Mouse (Mus musculus): ENCODE data around the gene Atp2c2.

Atp2c2 gene

GRCm38 (mm10) chr8:119702965-119703364 lies 3.2 kb downstream of the Atp2c2 start:
- DNase-seq (ENCODE audit: low spot score) = no peak

DNA sequence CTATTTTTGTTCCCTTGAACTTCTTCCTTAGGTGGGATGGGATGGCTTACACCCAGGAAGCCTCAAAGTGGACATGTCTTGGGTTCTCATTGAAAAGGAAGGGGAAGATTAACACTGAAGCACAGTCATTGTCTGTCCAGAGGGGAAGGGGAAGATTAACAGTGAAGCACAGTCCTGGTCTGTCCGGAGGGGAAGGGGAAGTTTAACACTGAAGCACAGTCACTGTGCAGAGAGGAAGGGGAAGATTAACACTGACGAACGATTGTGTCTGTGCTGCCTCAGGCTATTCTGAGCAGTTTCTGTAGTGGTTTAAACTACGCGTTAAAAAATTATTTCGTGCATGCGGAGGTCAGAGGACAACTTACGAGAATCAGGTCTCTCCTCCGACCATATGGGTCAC lies 7.3 kb downstream of the Atp2c2 start:
- DNase-seq (ENCODE audit: low spot score) = no peak

DNA sequence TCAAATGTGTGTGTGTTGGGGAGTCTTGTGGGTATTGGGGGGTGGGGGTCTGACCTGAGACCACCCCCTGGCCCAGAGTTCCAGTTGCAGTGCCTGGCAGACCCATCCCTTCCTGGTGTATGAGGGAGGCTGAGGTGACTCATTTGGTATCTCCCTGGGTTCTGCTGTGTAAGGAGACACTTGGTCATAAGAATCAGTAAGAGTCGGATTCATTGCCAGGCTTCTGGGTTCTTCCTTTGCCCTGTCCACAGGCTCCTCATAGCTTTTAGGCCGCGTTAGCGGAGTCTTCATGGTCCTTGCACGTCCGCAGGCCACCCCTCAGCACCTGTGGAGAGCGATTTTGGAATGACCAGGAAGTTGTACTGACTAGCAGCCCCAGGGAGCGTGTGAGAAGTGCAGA lies 8.7 kb downstream of the Atp2c2 start:
- DNase-seq (ENCODE audit: low spot score) = no peak

DNA sequence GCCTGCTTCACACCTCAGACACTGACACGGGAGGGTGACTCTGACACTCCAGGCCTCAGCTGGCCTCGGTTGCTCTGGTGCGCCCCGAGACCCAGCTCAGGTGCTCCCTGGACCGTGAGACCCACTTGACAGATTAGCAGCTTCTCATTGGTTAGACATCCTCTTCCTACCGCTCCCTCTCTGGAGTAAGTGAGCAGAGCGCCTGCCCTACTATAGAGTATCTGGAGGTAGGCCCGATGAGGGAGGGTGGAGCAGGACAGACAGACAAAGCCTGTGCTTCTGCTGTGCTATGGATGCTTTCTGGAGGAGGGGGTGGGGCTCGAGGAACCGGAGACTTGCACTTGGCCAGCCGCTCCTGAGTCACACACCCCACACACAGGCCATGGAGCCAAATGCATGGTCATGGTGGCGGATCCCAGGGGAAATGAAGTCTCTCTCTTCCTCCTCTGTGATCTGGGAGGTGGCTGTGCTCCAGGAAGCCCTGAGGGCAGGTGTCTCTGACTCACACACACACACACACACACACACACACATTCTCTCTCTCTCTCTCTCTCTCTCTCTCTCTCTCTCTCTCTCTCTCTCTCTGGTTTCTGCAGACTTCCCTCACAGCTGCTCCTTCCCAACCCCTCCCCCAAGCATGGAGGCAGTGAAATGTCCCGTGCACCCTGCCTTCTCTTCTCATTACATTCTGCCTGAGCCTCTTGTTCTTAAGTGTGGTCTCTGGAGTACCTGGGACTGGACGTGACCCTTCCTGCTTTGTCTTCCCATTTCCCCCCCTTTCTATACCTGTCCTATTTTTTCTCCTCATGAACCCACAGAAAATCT lies 9.3 kb downstream of the Atp2c2 start:
- DNase-seq (ENCODE audit: low spot score) = no peak

DNA sequence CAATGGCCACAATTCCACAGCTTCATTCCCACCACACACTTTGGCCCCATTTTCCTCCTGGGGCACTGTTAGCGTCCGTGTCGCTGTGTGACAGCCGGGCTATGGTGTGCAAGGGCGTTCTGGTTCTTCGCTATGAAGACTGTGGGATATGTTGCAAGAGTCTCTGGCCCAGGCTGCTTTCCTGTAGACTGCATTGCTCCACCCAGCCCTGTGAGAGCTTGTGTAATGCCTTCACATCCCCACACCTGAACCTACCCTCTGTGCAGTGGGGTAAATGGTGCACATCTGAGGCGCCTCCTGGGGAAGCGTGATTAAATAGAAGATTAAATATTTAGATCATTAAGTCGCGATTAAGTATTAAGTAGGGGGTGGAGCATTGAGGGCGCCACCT lies 9.9 kb downstream of the Atp2c2 start:
- no peak for DNase-seq (ENCODE audit: low spot score)

- no peak for DNase-seq (ENCODE audit: low spot score)
These were observed 12.4 kb downstream of the Atp2c2 start for GRCm38 (mm10) chr8:119712226-119712625.

DNA sequence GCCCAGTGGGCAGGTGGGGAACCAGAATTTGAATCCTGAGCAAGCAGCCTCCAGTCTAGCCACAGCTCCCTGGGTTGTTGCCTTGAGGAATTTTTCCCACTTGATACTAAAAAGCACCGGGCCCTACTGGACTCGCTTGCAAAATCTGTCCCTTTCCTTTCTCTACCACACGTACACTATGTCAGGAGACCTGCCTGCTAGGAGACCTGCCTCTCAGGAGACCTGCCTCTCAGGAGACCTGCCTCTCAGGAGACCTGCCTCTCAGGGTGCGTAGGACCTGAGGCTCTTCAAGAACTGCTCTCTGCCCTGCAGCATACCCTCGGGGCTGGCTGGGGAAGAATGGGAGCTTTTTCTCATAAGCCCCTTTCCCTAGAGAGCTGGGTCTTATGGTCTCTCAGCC lies 13.6 kb downstream of the Atp2c2 start:
- no peak for DNase-seq (ENCODE audit: low spot score)

- no peak for DNase-seq (ENCODE audit: low spot score)
These were observed 15.4 kb downstream of the Atp2c2 start for GRCm38 (mm10) chr8:119715221-119715620.

- DNase-seq (ENCODE audit: low spot score) = no peak
These were observed 17.0 kb downstream of the Atp2c2 start for GRCm38 (mm10) chr8:119716730-119717299.

- DNase-seq (ENCODE audit: low spot score) = no peak
These were observed 18.0 kb downstream of the Atp2c2 start for GRCm38 (mm10) chr8:119717765-119718164.

DNA sequence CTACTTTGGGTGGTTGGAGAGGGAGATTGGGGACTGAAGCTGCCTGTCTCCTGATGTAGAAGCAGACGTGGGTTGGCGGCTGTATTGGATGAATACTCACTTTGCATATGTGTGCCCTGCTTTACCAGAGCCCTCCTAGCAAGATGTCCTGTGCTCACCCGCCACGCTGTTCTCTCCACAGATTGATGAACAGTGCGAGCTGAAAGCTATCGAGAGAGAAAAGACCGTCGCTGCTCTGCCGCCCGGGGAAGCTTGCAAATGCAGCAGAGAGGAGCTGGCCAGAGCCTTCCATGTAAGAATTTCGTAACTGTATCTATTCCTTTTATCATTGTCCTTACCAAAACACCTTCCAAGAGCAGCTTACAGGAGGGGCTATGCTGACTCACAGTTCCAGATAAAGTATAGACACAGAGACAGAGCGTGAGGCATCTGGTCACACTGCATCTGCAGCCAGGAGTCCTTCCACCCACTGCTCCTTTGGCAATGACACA lies 19.2 kb downstream of the Atp2c2 start:
- DNase-seq (ENCODE audit: low spot score) = no peak

GRCm38 (mm10) chr8:119722348-119722747 lies 22.5 kb downstream of the Atp2c2 start:
- DNase-seq (ENCODE audit: low spot score) = no peak

- no peak for DNase-seq (ENCODE audit: low spot score)
These were observed 23.9 kb downstream of the Atp2c2 start for GRCm38 (mm10) chr8:119723676-119724075.

DNA sequence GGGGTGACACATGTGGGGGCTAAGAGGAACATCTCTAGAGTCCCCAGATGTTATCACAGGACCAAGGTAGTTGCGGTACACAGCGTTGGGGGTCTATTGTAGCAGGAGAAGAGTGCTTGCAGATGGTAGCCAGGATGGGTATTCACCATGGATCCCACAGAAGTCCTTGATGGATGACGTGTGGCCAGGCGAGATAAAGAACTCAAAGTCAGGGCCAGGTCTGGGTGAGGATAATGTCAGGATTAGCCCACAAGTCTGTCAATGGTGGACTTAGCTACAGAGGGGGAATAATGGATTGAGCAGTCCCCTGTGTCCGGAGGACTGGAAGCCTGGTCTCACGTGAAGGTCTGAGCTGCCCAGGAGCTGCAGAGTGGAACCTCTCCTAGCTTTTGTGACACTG lies 24.8 kb downstream of the Atp2c2 start:
- no peak for DNase-seq (ENCODE audit: low spot score)

DNA sequence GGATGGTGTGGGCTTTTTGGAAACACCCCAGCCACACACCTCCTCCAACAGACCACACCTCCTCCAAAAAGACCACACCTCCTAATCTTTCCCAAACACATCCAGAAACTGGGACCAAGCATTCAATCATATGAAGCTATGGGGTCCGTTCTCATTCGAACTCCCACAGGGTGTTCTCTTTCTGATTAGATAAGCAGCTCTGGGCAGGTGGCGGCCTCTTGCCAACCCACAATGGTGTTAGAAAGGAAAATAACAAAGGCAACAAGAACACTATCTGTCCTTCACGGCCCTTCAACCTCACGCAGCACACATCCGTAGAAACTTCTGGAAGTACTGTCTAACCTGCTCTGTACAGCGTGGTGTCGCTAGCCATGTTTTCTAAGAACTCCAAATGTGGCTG lies 27.3 kb downstream of the Atp2c2 start:
- DNase-seq (ENCODE audit: low spot score) = no peak

- no peak for DNase-seq (ENCODE audit: low spot score)
These were observed 28.6 kb downstream of the Atp2c2 start for GRCm38 (mm10) chr8:119728351-119728895.

GRCm38 (mm10) chr8:119732072-119732471 lies 32.3 kb downstream of the Atp2c2 start:
- DNase-seq (ENCODE audit: low spot score) = no peak

GRCm38 (mm10) chr8:119736348-119736917 lies 36.6 kb downstream of the Atp2c2 start:
- no peak for DNase-seq (ENCODE audit: low spot score)

DNA sequence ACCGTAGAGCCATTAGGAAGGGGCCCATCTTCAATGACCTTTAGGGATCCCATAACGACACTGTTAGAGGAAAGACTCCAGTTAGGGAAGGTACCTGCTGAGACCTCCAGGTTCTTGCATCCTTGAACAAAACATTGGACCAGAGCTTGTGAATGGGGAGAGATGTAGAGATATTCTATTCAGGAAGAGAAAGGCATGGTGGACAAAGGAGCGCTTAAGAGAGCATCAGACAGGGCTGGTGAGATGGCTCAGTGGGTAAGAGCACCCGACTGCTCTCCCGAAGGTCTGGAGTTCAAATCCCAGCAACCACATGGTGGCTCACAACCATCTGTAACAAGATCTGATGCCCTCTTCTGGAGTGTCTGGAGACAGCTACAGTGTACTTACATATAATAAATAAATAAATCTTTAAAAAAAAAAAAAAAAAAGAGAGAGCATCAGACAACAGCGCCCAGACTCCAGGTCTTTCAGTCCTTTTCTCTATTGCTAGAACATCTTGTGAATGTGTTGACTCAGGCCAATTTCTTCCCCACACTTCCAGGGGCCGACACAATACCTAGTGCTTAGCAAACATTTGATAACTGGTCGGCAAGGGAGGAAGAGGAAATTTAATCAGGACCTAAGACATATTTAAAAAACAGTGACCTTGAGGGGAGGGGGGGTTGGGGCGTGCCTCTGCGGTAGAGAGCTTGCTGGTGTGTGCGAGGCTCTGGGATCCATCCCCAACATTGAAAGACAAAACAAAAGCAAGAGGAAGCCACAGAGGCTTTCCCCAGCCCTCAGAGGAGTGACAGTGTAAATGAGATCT lies 37.5 kb downstream of the Atp2c2 start:
- no peak for DNase-seq (ENCODE audit: low spot score)

DNA sequence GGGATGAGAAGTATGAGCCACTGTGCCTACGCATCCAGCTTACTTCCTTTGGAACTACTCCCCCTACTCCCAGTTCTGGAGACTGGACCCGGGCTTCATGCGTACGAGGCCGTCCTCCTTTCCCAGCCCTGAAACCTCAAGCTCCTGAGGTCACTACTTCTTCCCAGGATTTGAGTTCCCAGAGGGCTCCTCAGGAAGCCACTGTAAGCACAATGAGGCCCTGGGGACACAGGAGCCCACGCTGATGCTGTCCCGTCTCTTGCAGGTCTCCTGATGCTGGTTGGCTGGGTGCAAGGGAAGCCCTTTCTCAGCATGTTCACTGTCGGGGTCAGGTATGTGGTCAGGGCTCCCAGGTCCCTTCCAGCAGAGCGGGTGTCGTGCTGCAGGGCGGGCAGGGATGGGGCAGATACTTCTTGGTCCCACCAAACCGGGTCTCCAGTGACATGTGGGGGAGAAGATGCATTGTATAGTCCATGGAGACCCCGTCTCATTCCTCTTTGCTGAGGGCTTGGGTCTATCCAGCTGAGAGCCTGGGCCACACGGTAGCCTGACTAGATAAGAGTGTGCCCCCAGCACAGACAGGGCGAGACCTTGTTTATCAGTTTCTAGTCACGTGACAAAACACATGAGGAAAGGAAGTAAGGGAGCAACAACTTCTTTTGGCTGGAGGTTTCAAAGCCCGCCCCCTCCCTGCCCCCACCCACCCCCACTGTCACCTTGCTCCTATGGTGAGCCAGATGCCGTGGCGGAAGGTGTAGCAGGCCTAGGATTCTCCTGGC lies 38.5 kb downstream of the Atp2c2 start:
- no peak for DNase-seq (ENCODE audit: low spot score)

DNA sequence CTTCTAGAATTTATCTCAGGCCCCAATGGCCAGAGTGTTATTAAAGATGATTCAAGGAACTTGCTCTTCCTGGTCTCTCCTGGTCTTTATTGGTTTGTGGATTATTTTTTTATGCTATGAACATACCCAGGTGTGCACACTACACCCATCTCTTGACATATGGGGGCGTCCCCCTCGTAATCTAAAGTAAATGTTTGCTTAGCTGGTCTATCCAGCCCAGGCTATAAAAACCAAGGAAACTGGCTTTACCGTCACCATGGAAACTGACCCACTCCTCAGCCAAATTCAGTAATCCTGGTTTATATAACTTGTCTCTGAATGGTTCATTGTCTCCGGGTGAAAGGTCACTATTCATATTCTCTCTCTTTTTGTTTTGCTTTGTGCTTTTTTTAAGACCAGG lies 40.8 kb downstream of the Atp2c2 start:
- no peak for DNase-seq (ENCODE audit: low spot score)

Data from urinary bladder, postnatal 10 days (tissue).